Mouse (Mus musculus) retina, adult 2 months (tissue): Measurements from ENCODE around the gene Rnf144b.
A peak's percentile ranks its signal among the peaks of the same experiment; 100 is the strongest.

Source experiments
- DNase-seq: peaks from one replicate; pipeline ENCODE4 v3.0.0-alpha.2; 2012; ENCODE audit warnings: low read depth, low spot score

The Rnf144b gene

DNA sequence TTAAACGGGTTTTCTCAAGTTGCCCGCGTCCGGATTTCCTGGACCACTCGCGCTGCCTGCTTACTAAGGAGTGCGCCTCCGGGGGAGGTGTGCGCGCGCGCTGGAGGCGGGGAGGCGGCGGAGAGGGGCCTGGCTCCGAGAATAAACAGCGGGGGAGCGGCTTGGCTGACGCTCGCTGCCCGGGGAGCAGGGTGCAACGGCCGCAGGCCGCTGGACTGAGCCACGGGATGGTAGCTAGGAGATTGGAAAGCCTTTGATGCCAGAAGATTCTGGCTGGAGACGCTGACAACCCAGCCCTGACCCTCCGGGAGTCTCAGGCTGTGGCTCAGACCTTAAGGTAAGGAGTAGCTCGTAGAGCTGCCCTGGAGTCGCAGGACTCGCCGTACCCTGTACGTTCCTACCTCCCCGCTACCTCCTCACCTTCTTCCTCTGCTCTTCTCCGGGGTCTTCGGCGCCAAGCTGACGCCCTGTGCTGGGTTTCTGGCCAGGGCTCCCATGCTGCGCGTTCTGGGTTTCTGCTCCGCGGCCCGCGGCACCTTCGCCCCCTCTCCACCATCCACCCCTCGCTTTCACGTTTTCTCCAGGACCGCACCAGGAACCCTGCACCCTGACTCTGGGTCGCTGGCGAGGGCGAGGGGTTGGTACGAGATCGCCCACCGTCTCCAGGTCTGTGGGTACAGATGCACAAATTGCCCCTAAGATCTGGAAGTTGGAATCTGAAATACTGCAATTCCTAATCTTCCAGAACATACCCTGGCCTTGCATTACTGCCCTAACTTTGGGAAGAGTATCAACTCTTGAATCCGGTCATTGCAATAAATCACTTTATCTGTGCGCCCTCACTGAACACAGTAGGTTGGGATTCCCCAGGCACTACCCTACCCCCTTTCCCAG lies at the start of gene Rnf144b:
Rnf144b (plus strand) TSS at position 120 of the 894 bp plus-strand sequence.
- peak; percentile 44 for DNase-seq

DNA sequence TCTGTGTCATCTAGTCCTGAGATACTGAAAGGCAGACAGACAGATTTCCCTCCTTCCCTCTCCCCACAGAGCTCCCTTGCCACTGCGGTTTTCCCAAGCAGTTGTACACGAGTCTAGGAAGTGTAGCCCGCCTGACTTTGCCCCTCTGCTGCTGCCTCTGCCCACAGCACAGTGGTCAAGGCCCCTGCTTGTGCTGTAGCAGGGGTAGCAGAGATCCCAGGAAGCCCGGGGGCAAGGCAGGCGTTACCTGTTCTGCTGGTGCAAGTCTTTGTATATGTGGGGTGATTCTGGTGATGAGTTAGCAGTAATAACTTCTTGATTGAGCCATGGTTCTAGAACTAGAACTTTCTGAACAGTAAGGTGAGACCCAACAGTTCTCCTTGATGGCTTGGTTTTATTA lies 46.3 kb upstream of the Rnf144b start:
- no peak for DNase-seq

DNA sequence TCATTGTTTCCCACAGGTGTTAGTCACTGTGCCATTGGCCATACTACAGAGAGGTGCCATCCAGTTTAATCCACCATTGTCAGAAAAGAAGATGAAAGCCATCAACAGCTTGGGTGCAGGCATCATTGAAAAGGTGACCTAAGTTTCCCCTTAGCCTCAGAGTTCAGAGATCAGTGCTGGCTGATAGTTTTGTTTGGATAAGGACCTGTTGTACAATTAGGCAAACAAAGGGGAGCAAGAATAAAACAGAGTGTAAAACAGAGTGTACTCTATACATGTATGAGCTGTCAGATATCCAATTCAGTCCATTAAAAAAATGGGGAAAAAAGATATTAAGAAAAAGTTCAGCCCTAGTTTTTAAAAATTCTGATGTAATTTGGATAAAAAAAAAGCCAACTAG lies 45.1 kb upstream of the Rnf144b start:
- DNase-seq = no peak

DNA sequence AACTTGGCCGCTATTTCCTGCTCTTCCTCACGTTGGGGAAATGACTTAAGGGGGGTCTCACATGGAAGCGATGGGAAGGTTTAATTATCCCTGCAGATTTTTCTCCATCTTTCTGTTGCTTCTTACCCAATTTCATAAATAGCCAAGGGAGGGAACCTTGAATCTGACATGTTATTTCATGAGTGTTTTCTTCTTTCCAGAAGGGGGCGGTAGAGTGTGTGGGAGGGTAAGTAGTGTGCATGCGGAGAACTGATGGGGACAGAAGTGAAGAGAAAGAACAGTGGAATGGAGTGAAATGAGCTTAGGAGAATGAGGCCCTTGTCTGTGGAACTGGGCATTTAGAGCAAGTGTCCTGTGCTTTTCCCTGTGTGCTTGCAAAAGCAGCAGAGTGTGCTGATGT lies 43.7 kb upstream of the Rnf144b start:
- no peak for DNase-seq

DNA sequence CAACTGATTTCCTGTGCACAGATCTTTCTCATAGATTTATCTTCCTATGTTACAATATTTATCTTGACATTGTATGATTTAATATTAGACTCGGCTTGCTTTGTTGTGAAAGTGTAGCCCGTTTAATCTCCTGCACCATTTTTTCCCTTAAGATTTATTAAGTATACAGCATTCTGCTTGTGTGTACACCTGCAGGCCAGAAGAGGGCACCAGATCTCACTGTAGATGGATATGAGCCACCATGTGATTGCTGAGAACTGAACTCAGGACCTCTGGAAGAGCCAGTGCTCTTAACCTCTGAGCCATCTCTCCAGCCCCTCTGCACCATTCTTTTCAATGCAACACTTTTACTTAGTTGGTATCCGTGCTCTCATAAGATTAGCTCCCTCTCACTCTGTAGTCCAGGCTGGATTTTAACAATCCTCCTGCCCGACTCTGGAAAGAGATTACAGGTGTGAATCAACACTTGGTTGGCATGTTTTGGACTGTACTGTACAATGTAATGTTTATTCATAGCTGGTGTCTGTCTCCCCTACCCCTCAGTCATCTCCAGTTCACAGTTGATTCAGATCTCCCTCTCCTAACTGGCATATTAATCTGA lies 41.5 kb upstream of the Rnf144b start:
- no peak for DNase-seq

DNA sequence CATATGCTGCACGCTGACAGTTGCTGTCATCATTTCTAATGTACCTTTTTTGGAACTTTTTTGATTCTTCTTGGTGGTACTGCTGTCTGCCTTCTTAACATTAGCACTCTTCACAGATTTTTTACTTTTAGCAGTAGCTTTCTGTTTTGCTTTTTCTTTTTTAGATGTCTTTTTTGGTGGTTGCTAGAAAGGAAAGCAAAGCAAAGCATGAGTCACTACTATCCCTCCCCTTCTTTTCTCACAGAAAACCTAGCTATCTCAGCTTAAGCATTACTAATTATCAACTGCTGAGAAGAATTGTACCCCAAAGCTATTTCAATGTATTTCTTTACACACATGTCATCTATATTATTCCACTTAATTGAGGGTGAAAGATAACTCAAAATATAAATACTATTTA lies 34.0 kb upstream of the Rnf144b start:
- DNase-seq = no peak

DNA sequence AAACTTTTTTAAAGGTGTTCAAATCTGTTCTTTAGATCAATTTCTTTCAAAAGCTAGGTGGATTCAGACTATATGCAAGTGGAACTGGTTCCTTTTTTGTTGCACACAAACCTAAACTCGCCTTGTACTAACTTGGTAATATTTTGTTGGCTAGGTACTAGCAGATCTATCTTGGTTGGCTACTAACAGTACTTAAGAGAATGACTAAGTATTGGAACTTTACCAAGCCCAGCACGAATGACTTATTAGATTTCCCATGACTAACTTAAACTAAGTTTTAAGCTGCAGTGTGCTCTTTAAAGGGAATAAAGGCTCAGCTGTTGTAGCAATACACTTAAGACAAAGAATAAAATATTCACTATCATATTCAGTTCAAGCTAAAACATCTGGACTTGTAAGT lies 33.2 kb upstream of the Rnf144b start:
- no peak for DNase-seq

DNA sequence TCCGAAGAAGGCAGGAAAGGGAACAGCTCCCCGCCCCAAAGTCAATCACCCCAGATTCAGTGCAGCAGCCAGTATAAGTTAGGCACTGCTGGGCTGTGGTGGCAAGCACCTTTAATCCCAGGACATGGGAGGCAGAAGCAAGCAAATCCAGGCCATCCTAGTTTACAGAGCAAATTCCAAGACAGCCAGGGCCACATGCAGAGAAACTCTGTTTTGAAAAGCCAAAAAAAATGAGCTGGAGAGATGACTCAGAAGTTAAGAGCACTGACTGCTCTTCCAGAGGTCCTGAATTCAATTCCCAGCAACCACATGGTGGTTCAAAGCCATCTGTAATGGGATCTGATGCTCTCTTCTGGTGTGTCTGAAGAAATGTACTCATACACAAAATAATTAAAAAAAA lies 28.7 kb upstream of the Rnf144b start:
- DNase-seq = no peak

DNA sequence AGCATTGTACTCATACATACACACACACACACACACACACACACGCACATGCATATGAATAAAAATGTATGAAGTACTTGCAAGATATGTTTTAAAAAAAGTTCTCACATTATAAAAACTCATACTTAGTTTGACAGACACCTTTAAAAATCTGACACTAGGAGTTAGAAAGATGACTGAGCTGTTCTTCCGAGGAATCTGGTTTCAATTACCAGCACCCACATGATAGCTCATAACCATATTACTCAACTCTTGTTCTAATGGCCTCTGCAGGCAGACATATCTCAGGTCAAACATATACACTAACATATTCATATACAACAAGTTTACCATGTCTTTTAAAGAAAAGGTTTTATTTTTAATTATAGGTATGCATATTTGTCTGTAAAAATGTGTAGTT lies 25.9 kb upstream of the Rnf144b start:
- DNase-seq = no peak

DNA sequence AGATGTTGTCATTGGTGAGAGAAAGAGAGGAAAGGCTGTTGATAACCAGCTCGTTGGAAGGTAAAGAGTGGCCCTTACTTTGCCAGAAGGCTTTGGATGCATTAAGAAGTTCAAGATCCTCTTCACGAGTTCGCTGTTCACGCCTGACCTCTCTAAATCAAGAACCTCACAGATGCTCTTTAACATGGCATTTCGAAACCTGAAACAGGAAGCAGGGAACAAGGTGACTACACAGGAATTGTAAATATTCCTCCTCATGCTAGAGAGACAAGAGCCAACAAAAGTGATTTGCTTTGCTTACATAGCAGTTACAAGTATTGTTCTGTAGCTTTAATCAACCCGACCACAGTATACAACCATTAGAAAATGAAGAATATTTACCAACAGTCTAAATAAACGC lies 23.2 kb upstream of the Rnf144b start:
- no peak for DNase-seq

DNA sequence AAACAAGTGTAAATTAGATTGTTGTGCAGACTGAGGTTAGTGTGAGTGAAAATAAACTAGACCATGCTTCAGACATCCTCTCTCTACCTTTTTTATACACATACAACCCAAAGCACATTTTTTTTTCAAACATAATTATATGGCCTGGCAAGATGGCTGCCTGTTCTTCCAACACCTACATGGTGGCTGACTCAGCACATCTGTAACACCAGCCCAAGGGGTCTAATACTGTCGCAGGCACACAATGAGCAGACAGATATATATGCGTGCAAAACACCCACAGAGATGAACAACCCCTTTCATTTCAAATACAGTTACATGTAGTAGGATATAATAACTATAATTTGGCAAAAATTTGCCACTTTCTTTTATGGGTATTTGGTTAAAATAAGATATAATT lies 21.9 kb upstream of the Rnf144b start:
- no peak for DNase-seq

DNA sequence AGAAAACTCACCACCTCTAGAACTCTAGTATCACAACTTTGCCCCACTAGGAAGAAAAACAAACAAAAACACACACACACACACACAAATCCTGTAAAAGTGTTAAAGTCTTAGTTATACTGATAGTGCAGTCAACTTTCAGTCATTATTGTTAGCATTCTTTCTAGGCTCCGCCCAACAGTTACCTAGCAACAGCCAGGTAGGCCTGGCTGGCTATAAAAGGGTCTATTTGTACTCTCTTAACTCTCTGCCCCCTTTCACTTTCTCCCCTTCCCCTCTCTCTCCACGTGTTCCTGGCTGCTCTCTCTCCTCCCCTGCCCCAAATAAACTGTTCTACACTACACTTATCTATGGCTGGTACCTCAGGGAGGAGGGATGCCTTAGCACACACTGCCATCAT lies 18.3 kb upstream of the Rnf144b start:
- DNase-seq = no peak

DNA sequence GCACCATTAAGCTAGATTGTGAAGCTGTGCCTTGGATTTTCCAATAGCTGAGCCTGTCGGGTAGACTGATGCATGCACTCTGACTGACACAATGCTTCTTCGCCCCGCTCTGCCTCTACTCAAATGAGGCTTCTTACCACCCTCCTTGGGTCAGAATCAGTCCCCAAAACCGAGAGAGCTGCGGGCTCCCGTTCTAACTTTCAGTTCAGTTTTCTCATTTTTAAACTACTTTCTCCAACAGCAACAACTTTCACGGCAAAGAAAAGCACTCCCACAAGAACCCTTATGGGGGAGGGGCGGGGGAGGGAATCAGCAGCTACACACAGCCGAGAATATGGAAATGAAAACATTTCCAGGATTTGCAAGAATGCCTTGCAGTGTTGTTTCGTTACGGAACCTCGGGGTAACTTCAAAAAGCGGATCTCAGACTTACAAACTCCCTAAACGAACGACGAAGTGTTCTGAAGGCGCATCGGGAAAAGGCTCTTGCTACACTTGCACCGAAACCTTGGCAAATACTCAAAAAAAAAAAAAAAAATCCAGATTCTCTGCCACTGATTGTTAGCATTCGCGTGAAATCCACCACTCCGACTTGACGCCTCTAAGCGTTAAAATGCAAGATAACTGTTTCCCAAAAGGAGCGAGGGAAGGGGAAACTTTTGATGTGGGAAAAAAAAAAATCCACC lies 17.5 kb upstream of the Rnf144b start:
- DNase-seq = no peak

DNA sequence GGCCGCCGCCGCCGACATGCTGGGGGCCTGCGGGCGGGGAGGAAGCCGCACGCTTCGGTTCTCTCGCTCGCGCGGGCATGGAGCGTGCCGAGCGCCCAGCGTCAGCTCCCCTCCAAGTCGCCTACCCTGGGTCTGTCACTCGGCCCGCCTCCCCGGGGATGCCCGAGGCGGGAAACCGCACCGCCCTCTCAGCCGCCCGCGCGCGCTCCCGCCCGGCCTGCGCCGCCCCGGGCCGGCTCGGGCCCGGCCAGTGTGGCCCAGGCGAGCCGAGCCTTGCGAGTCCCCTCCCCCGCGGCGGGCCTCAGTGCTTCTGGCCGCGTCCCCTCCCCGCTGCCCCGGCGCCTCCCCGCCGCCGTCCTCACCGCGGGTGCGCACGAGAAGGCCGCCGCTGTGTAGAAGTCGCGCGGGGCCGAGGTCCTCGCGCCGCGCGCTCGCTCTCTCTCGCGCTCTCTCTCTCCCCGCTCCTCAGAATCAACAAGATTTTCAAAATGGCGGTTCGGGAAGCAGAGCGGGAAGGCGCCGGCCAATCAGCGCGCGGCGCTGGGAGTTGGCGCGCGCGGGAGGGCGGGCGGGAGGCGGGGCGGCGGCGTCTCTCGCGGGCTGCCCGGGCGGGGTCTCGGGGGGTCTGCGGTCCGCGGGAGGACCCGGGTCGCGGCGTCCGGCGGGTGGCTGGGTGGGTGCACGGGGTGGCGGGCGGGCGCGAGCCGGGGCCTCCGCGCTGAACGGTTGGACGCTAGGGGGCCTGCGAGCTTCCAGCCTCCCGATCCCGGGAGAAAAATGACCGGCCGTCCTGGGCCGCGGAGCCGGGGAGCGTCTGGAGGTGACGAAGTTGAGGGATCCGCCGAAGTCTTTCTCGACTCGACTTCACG lies 16.5 kb upstream of the Rnf144b start, which contains the start of gene Dek:
Dek (minus strand) TSS at position 491 of the 869 bp plus-strand sequence.
- DNase-seq = peak; percentile 69

DNA sequence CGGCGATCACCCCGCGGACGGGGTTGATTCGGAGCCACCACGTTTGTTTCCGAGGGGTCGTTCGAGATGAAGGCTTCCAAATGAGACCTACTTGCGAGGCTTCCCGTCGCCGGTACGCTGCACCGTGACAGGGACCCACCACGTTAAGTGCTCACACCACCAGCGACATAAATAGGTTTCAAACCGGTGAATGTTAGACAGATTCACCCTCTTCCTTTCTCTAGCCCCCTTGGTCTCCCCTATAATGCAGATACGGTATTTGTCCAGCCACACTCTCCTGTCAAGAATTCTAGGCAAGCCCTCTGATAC lies 15.9 kb upstream of the Rnf144b start:
- DNase-seq = no peak

DNA sequence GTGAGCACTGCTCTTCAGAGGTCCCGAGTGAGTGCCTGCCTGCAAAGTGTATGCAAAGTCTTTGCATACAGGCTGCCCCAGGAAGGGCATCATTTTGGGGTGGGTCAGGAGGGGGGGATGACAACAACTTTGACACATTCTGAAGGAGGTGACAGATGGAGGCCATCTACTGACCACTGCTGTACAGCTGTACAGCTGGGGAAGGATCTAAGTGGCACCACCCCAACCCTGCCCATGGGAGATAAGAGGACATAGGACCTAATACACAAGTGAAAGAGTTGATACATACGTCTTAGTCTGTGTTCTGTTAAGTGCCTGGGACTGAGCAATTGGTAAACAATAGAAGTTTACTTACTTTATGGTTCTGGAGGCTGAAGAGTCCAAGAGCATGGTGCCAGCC lies 13.2 kb upstream of the Rnf144b start:
- no peak for DNase-seq

DNA sequence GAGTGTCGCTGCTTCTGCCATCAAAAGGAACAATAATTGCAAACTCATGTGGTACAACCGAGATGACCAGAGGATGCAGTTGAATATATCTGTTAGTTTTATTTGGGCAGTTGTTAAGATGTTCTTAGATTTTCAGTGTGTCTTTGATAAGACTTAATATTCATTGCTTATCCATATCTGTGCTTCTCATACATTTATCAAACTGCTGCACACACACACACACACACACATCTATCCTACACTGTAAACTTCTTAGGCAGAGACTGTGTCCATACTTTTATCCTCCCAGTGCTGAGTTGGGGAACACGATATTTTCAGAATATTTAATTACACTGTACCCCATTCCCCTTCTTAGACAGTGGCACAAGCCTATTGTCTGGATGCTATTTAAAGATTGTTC lies 11.3 kb upstream of the Rnf144b start:
- no peak for DNase-seq

DNA sequence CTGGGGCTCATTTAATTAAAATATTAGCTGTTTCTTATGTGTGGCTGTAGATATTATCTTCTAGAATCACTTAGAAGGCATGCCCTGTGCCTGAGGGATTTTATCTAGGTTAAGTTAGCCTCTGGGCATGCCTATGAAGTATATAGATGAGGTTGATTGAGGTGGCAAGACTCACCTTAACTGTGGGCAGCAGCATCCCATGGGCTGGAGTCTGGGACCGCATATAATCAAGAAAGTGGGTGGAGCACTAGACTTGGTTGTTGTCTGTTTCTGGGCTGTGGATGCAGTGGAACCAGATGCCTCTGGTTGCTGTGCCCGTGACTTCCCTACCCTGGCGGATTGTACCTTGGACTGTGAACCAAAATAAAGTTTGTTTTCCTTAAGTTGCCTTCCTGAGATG lies 10.4 kb upstream of the Rnf144b start:
- DNase-seq = no peak

DNA sequence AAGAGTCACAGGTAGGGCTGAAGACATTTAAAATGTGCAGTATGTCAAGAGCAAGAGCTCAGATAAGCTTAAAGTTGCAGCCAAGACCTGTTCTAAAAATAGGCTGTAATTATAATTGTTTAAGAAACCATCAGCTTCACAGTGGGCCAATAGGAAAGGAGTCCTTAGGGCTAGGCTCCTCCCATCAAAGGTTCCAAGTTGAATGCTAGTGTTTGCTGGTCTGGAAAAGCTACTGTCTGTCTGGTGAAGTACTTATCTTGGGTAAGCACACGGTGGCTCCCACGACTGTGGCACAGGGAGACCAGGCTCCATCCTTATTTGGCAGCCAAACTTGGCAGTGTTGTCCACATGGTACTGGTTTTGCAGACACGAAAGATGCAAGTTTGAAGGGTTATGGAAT lies 9.5 kb upstream of the Rnf144b start:
- no peak for DNase-seq

DNA sequence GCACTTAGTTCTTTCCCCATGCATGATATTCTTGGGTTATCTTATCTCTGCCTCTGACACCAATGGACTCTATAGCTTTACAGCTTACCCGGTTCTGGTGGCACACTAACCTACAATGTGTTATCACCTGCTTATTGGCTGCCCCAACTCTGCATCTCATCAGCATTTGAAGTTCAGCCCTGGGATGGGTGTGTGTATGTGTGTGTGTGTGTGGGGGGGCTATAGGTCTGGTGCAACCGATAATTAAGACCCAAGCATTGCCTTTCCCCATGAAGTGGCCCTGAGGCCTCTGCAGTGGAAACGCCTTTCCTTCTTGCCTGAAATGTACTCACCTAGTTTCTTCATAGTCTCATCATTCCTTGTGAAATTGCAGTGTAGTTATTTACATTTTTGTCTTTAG lies 6.5 kb upstream of the Rnf144b start:
- DNase-seq = no peak

DNA sequence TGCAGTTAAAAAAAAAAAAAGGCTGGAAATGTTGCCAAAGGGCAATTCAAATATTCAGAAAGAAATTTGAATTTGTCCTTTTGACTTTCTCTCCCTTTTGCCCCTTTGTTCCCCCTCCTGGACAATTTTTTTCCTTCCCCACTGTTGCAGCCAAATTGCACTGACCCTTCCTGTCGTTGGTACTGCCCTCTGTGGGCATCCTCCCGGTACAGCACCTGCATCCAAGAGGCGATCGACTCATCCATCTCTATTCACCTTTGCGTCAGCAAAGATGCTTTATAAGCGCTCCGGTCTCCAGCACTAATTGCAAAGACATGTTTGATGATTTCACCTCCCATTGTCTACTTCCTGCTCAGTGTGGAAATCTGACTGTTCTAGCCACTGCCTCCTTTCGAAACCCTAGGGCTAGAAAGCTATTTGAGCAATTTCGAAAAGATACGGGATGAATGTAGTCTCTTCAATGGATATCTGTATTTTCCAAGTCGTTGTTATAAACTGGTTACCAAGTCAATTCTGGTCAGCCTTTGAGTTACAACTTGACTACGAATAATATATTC lies 1.0 kb upstream of the Rnf144b start:
- DNase-seq = peak; percentile 49

DNA sequence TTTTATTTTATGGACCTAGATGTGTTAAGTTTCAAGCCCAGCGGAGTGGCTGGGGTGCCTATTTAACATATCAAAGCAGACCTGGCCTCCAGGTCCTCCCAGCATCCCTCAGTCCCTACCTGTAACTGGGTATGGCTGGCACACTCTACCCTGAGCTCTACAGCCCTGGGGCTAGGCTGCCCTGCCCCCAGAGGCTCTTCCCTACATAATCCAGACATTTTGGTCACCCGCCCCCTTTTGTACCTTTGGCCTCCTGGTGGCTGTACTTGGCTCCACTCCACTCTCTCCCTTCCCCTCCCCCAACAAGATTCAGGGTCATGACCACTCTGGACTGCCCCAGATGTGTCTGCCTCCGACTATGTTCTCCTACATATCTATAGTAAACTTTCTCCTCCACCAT lies 2.0 kb downstream of the Rnf144b start:
- DNase-seq = no peak
